In the genomic region with DNA sequence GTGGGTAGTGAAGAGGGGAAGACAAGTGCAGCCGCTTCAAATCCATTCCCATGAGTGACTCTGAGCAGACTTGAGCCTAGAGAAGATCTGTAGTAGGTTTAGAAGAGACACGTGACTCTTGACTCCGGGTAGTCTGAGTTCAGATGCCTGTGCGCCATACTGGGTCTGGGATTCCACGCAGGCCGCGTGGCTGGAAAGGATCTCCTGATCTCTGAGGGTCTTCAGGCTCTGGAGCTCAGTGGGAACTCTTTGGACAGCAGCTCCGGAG, we compare ENCODE assay signal across 9 mouse cellular contexts. TPM values are rescaled to one million over a fixed set of nuclear protein-coding genes. Genes with fewer than 3 reads are reported as not detected.
DNase-seq lines count a peak whose midpoint lies in the region; ATAC-seq and TF ChIP-seq lines count a peak whose summit lies in the region.
"Had no signal": no experiment of that assay in that cellular context is flagged by ENCODE, and none has a peak within 500 bp of the region (broad histone marks: within the 10 kb centered on the region; RNA-seq: fewer than 3 reads in every experiment).

No protein-coding gene starts in this region.

- no peak for DNase-seq in left cerebral cortex, adult 2 months (ENCODE audit: extremely low spot score in 1 of 2, low spot score in 2 of 2)
- no peak for DNase-seq in left cerebral cortex, adult 11 months (ENCODE audit: low spot score)
- DNase-seq in limb, embryonic 14.5 days (ENCODE audit: low spot score): no peak
- DNase-seq in layer of hippocampus, adult 9-11 months: no peak
- no peak for DNase-seq in adrenal gland, adult (ENCODE audit: inconsistent age in 2 of 2, low spot score in 1 of 2)
- no peak for DNase-seq in gastrocnemius, postnatal 14 days

- no peaks in the 10 kb centered on the region for H3K9me3 ChIP-seq in embryonic facial prominence, embryonic 15.5 days (replicated peaks)
- H3K9me3 ChIP-seq in limb, embryonic 14.5 days (ENCODE audit: control insufficient read depth, low read length): no peaks in the 10 kb centered on the region

- no peak for TF ChIP-seq POLR2A in limb, embryonic 14.5 days (IDR thresholded peaks at IDR 0.05; ENCODE audit: borderline replicate concordance, extremely low read depth, insufficient read depth, insufficient read length)
- no peak for TF ChIP-seq POLR2A in small intestine, adult 2 months (IDR thresholded peaks at IDR 0.05; ENCODE audit: low read depth, low read length)

- H3K36me3 ChIP-seq in embryonic facial prominence, embryonic 15.5 days: no peaks in the 10 kb centered on the region
- H3K36me3 ChIP-seq in limb, embryonic 14.5 days (ENCODE audit: control insufficient read depth, insufficient read depth, low read length): no peaks in the 10 kb centered on the region
- no peaks in the 10 kb centered on the region for H3K36me3 ChIP-seq in small intestine, adult 2 months (ENCODE audit: control insufficient read depth, insufficient read depth, low read length)

- peak overlapping the region; percentile 94 for H3K4me2 ChIP-seq in embryonic facial prominence, embryonic 15.5 days (replicated peaks)
- H3K4me2 ChIP-seq in limb, embryonic 14.5 days (replicated peaks; ENCODE audit: low read depth, low read length, severe bottlenecking): peak overlapping the region; percentile 93

- no peak overlapping the region for H3K9ac ChIP-seq in embryonic facial prominence, embryonic 15.5 days
- peak overlapping the region; percentile 55 for H3K9ac ChIP-seq in limb, embryonic 14.5 days (ENCODE audit: low read depth, low read length, severe bottlenecking)

- H3K27me3 ChIP-seq in embryonic facial prominence, embryonic 15.5 days: peaks cover 10% of the 10 kb centered on the region
- no peaks in the 10 kb centered on the region for H3K27me3 ChIP-seq in limb, embryonic 14.5 days (ENCODE audit: control insufficient read depth, insufficient read depth, low read length)
- H3K27me3 ChIP-seq in small intestine, adult 2 months (ENCODE audit: control insufficient read depth, insufficient read depth, low read length): no peaks in the 10 kb centered on the region

- peaks cover 38% of the 10 kb centered on the region for H3K4me1 ChIP-seq in embryonic facial prominence, embryonic 15.5 days
- H3K4me1 ChIP-seq in limb, embryonic 14.5 days (ENCODE audit: control insufficient read depth, insufficient read depth, low read length): peaks cover 14% of the 10 kb centered on the region
- peaks cover 45% of the 10 kb centered on the region for H3K4me1 ChIP-seq in small intestine, adult 2 months (ENCODE audit: control insufficient read depth, insufficient read depth, insufficient read length, low read length)

- WGBS in embryonic facial prominence, embryonic 15.5 days: 14% methylated on average over 8 of the region's 8 CpGs
- WGBS in limb, embryonic 14.5 days: 21% methylated on average over 8 of the region's 8 CpGs
- 56% methylated on average over 8 of the region's 8 CpGs for WGBS in small intestine, adult 2 months

- H3K4me3 ChIP-seq in left cerebral cortex, adult 2 months: peak overlapping the region; percentile 56
- peak overlapping the region; percentile 41 for H3K4me3 ChIP-seq in embryonic facial prominence, embryonic 15.5 days (replicated peaks)
- H3K4me3 ChIP-seq in limb, embryonic 14.5 days (replicated peaks; ENCODE audit: low read length): peak overlapping the region; percentile 45
- H3K4me3 ChIP-seq in small intestine, adult 2 months (ENCODE audit: low read depth, low read length): peak overlapping the region; percentile 61

- intact Hi-C loops in left cerebral cortex, adult 2 months (cut with DNase I): no loop called here
- intact Hi-C loops in gastrocnemius, postnatal 14 days (cut with DNase I; ENCODE audit: low total_unique reads): no loop called here

- no peak for TF ChIP-seq CTCF in left cerebral cortex, adult 2 months (IDR thresholded peaks at IDR 0.05)
- no peak for TF ChIP-seq CTCF in small intestine, adult 2 months (IDR thresholded peaks at IDR 0.05; ENCODE audit: extremely low read depth, insufficient read length, insufficient replicate concordance, low read depth, low read length)

- peak overlapping the region; percentile 87 for H3K27ac ChIP-seq in left cerebral cortex, adult 2 months
- no peak overlapping the region for H3K27ac ChIP-seq in embryonic facial prominence, embryonic 15.5 days (replicated peaks)
- no peak overlapping the region for H3K27ac ChIP-seq in limb, embryonic 14.5 days (replicated peaks; ENCODE audit: low read depth, low read length)
- H3K27ac ChIP-seq in small intestine, adult 2 months (ENCODE audit: insufficient read depth, low read depth, low read length): no peak overlapping the region
- H3K27ac ChIP-seq: macrophage had no signal

- ATAC-seq in embryonic facial prominence, embryonic 15.5 days (ENCODE audit: insufficient number of reproducible peaks, low FRiP score, low TSS enrichment, low read depth): no peak
- ATAC-seq in limb, embryonic 14.5 days (ENCODE audit: low FRiP score, low read depth): peak; percentile 5; the same call in 1 of the 2 replicates

RNA-seq across cellular contexts. Expression of gene Notch3, which starts 53.5 kb away (rescaled TPM):
- 1 to 10 TPM; 7.1 to 7.8 TPM for total RNA-seq in left cerebral cortex, adult 2 months (2021)
- polyA plus RNA-seq in embryonic facial prominence, embryonic 15.5 days (2015; fragmentation: Nextera tagmentation; extraction: Ambion mirVana): 18.3 and 19.4 TPM in 2 replicates
- 50.0 and 77.6 TPM in 2 replicates for polyA plus RNA-seq in limb, embryonic 14.5 days (2012; rRNA removed)
- 17.7 and 19.4 TPM in 2 replicates for polyA plus RNA-seq in limb, embryonic 14.5 days (2014; fragmentation: Nextera tagmentation; extraction: Ambion mirVana)
- polyA plus RNA-seq in small intestine, adult 2 months (2012; rRNA removed): 6.1 and 8.3 TPM in 2 replicates
- 10 to 100 TPM; 28.5 to 34.6 TPM for total RNA-seq in gastrocnemius, postnatal 14 days (2021)
- polyA plus RNA-seq: macrophage had no signal
